Mouse (Mus musculus): ENCODE measurements around the gene Adam15.

DNA sequence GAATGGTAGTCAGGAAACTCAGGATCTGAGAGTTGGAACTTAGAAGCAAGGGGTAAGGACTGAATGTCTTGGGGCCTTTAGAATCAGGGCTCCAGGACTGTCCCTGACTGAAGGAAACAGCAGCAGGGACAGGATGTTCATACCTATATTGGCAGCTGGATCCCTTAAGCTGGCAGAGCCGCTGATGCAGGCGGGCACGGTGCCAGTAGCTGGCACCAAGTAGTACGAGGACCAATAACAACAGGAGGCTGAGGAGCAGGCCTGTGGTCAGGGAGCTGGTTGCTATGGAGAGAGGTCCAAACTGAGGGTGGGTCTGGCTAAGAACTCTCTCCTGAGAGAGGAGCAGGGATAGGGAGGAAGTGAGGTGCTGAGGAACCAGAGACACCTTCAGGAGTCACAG lies 8.0 kb downstream of the Adam15 start:
- TF ChIP-seq GATA1 (IDR thresholded peaks at IDR 0.05; ENCODE audit: low read length): no peak
- no peak for TF ChIP-seq TAL1 (IDR thresholded peaks at IDR 0.05; ENCODE audit: low read length)
